Mouse (Mus musculus): ENCODE data around the gene Mlkl. TPM values are rescaled to one million over a fixed set of nuclear protein-coding genes. Genes with fewer than 3 reads are reported as not detected.

Gene Mlkl
- polyA plus RNA-seq, 1 experiment from 2014 or later, result 3.3 TPM

GRCm38 (mm10) chr8:111359936-111360335 lies 22.0 kb upstream of the Mlkl start:
- Histone ChIP-seq H3K9me3 (replicated peaks; ENCODE audit: control insufficient read depth, low read length) (no peaks in the 10 kb centered on the region), H3K27me3 (ENCODE audit: control insufficient read depth, insufficient read depth, low read depth, low read length) (no peaks in the 10 kb centered on the region), H3K4me3 (ENCODE audit: low read depth, low read length) (no peak overlapping the region), H3K9ac (ENCODE audit: low read depth, low read length) (no peak overlapping the region), H3K4me1 (ENCODE audit: control insufficient read depth, low read depth, low read length) (no peaks in the 10 kb centered on the region), H3K36me3 (ENCODE audit: control insufficient read depth, insufficient read depth) (no peaks in the 10 kb centered on the region), H3K27ac (ENCODE audit: low read length) (no peak overlapping the region), H3K4me2 (ENCODE audit: low read depth, low read length) (no peak overlapping the region)
- no peak for ATAC-seq (ENCODE audit: low read depth)
- WGBS (ENCODE audit: insufficient replicate concordance), result 48% methylated on average over 5 of the region's 5 CpGs

GRCm38 (mm10) chr8:111358905-111359304 lies 20.9 kb upstream of the Mlkl start:
- no peak overlapping the region for H3K4me2 ChIP-seq (ENCODE audit: low read depth, low read length)
- H3K27ac ChIP-seq (ENCODE audit: low read length), result no peak overlapping the region
- H3K9ac ChIP-seq (ENCODE audit: low read depth, low read length), result no peak overlapping the region
- 45% methylated on average over 1 of the region's 1 CpGs for WGBS (ENCODE audit: insufficient replicate concordance)
- H3K4me1 ChIP-seq (ENCODE audit: control insufficient read depth, low read depth, low read length), result no peaks in the 10 kb centered on the region
- no peak overlapping the region for H3K4me3 ChIP-seq (ENCODE audit: low read depth, low read length)
- H3K36me3 ChIP-seq (ENCODE audit: control insufficient read depth, insufficient read depth), result no peaks in the 10 kb centered on the region
- no peaks in the 10 kb centered on the region for H3K9me3 ChIP-seq (replicated peaks; ENCODE audit: control insufficient read depth, low read length)
- no peak for ATAC-seq (ENCODE audit: low read depth)
- no peaks in the 10 kb centered on the region for H3K27me3 ChIP-seq (ENCODE audit: control insufficient read depth, insufficient read depth, low read depth, low read length)

- Histone ChIP-seq H3K4me3 (ENCODE audit: low read depth, low read length) (no peak overlapping the region), H3K4me1 (ENCODE audit: control insufficient read depth, low read depth, low read length) (no peaks in the 10 kb centered on the region), H3K4me2 (ENCODE audit: low read depth, low read length) (no peak overlapping the region), H3K27ac (ENCODE audit: low read length) (no peak overlapping the region), H3K27me3 (ENCODE audit: control insufficient read depth, insufficient read depth, low read depth, low read length) (no peaks in the 10 kb centered on the region), H3K36me3 (ENCODE audit: control insufficient read depth, insufficient read depth) (no peaks in the 10 kb centered on the region), H3K9me3 (replicated peaks; ENCODE audit: control insufficient read depth, low read length) (no peaks in the 10 kb centered on the region), H3K9ac (ENCODE audit: low read depth, low read length) (no peak overlapping the region)
- no peak for ATAC-seq (ENCODE audit: low read depth)
- WGBS (ENCODE audit: insufficient replicate concordance), result 66% methylated on average over 4 of the region's 4 CpGs
Observed at GRCm38 (mm10) chr8:111357433-111357832, 19.5 kb upstream of the Mlkl start.

DNA sequence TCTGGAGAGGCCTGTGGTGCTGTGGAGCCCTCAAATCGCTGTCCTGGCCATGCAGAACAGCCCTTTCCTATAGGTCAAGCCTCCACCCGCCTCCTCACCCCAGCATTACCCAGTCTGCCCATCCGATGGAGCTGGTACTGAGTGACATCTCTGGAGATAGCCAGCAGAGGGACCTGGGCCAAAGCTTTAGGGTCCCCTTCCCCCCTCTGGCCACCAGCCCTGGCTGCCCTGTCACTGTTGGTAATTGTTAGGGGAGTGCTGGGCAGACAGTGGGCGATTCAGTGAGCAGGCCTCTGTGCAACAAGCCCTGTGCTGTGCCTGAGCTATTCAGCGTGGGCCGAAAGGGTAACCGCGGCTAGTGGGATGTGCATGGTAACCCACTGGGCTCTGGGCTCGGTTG lies 15.5 kb upstream of the Mlkl start:
- Histone ChIP-seq H3K9ac (ENCODE audit: low read depth, low read length) (no peak overlapping the region), H3K4me2 (ENCODE audit: low read depth, low read length) (no peak overlapping the region), H3K36me3 (ENCODE audit: control insufficient read depth, insufficient read depth) (no peaks in the 10 kb centered on the region), H3K27me3 (ENCODE audit: control insufficient read depth, insufficient read depth, low read depth, low read length) (no peaks in the 10 kb centered on the region), H3K27ac (ENCODE audit: low read length) (no peak overlapping the region), H3K4me1 (ENCODE audit: control insufficient read depth, low read depth, low read length) (no peaks in the 10 kb centered on the region), H3K9me3 (replicated peaks; ENCODE audit: control insufficient read depth, low read length) (no peaks in the 10 kb centered on the region), H3K4me3 (ENCODE audit: low read depth, low read length) (no peak overlapping the region)
- 64% methylated on average over 9 of the region's 9 CpGs for WGBS (ENCODE audit: insufficient replicate concordance)
- no peak for ATAC-seq (ENCODE audit: low read depth)

- no peaks in the 10 kb centered on the region for H3K9me3 ChIP-seq (replicated peaks; ENCODE audit: control insufficient read depth, low read length)
- no peak for ATAC-seq (ENCODE audit: low read depth)
- 64% methylated on average over 5 of the region's 5 CpGs for WGBS (ENCODE audit: insufficient replicate concordance)
Observed at GRCm38 (mm10) chr8:111352289-111352688, 14.3 kb upstream of the Mlkl start.

DNA sequence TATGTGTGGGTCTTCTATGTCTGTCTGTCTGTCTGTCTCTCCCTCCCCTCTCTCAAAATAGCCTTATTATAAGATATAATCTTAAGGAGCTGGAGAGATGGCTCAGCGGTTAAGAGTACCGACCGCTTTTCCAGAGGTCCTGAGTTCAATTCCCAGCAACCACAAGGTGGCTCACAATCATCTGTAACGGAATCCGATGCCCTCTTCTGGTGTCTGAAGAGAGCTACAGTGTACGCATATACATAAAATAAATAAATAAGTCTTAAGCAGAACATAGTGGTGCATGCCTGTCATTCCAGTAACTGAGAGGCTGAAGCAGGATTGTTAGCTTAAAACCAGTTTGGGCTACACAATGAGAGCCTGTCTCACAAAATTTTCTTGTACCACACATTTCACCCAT lies 12.6 kb upstream of the Mlkl start:
- Histone ChIP-seq H3K9me3 (replicated peaks; ENCODE audit: control insufficient read depth, low read length) (no peaks in the 10 kb centered on the region), H3K27ac (ENCODE audit: low read length) (no peak overlapping the region), H3K4me2 (ENCODE audit: low read depth, low read length) (no peak overlapping the region), H3K36me3 (ENCODE audit: control insufficient read depth, insufficient read depth) (no peaks in the 10 kb centered on the region), H3K27me3 (ENCODE audit: control insufficient read depth, insufficient read depth, low read depth, low read length) (no peaks in the 10 kb centered on the region), H3K4me1 (ENCODE audit: control insufficient read depth, low read depth, low read length) (no peaks in the 10 kb centered on the region), H3K4me3 (ENCODE audit: low read depth, low read length) (no peak overlapping the region), H3K9ac (ENCODE audit: low read depth, low read length) (no peak overlapping the region)
- 72% methylated on average over 6 of the region's 6 CpGs for WGBS (ENCODE audit: insufficient replicate concordance)
- ATAC-seq (ENCODE audit: low read depth), result no peak

More at GRCm38 (mm10) chr8:111352289-111352688, 14.3 kb upstream of the Mlkl start:
- Histone ChIP-seq H3K4me2 (ENCODE audit: low read depth, low read length) (no peak overlapping the region), H3K27me3 (ENCODE audit: control insufficient read depth, insufficient read depth, low read depth, low read length) (no peaks in the 10 kb centered on the region), H3K36me3 (ENCODE audit: control insufficient read depth, insufficient read depth) (no peaks in the 10 kb centered on the region), H3K27ac (ENCODE audit: low read length) (no peak overlapping the region), H3K4me3 (ENCODE audit: low read depth, low read length) (no peak overlapping the region), H3K4me1 (ENCODE audit: control insufficient read depth, low read depth, low read length) (no peaks in the 10 kb centered on the region), H3K9ac (ENCODE audit: low read depth, low read length) (no peak overlapping the region)

DNA sequence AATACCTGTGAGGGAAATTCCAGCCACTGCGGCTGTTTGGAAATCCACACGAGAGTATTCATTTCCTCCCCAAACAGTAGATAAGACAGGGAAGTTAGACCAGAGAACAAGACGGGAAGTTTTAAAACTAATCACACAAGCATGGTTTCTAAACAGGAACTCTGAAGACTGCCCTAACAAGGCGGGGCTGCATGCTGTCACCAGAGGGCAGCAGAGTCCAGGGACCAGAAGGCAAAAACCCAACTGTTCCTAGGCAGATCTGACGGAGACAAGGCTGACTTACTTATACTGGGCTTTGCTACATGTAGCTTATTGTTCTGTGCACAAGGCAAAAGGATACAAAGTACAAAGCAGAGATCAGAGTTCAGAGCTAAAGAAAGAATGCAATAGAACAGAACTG lies 5.2 kb upstream of the Mlkl start:
- H3K9me3 ChIP-seq (replicated peaks; ENCODE audit: control insufficient read depth, low read length), result no peaks in the 10 kb centered on the region
- WGBS (ENCODE audit: insufficient replicate concordance), result 6% methylated on average over 5 of the region's 5 CpGs
- H3K27ac ChIP-seq (ENCODE audit: low read length), result no peak overlapping the region
- peaks cover 3% of the 10 kb centered on the region; the same call in 1 of the 2 replicates for H3K4me1 ChIP-seq (ENCODE audit: control insufficient read depth, low read depth, low read length)
- ATAC-seq (ENCODE audit: low read depth), result no peak
- H3K36me3 ChIP-seq (ENCODE audit: control insufficient read depth, insufficient read depth), result no peaks in the 10 kb centered on the region
- H3K4me3 ChIP-seq (ENCODE audit: low read depth, low read length), result no peak overlapping the region
- H3K4me2 ChIP-seq (ENCODE audit: low read depth, low read length), result no peak overlapping the region
- no peaks in the 10 kb centered on the region; the same call in 1 of the 2 replicates for H3K27me3 ChIP-seq (ENCODE audit: control insufficient read depth, insufficient read depth, low read depth, low read length)
- no peak overlapping the region for H3K9ac ChIP-seq (ENCODE audit: low read depth, low read length)

DNA sequence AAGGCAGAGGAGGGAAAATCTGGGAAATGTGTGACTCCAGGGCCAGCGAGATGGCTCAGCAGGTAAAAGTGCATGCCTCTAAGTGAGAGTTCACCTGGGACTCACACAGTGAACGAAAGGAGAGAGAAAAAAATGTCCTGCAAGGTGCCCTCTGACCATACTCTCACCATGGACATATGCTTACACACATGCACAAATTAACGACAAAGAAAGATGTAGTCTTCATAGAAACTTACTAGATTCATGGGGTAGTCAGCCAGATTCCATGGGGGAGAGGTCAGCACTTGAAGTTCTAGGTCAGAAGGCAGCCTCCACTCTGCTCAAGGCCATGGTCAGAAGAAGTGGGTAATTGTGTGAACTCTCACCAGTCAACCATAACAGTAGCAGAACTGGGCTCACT lies 2.2 kb upstream of the Mlkl start:
- no peak for ATAC-seq (ENCODE audit: low read depth)
- H3K9me3 ChIP-seq (replicated peaks; ENCODE audit: control insufficient read depth, low read length), result no peaks in the 10 kb centered on the region
- no peak overlapping the region for H3K27ac ChIP-seq (ENCODE audit: low read length)
- H3K9ac ChIP-seq (ENCODE audit: low read depth, low read length), result no peak overlapping the region
- WGBS (ENCODE audit: insufficient replicate concordance), result 65% methylated on average over 3 of the region's 3 CpGs
- no peak overlapping the region for H3K4me2 ChIP-seq (ENCODE audit: low read depth, low read length)
- H3K4me3 ChIP-seq (ENCODE audit: low read depth, low read length), result no peak overlapping the region
- H3K4me1 ChIP-seq (ENCODE audit: control insufficient read depth, low read depth, low read length), result peaks cover 3% of the 10 kb centered on the region; the same call in 1 of the 2 replicates
- no peaks in the 10 kb centered on the region for H3K36me3 ChIP-seq (ENCODE audit: control insufficient read depth, insufficient read depth)
- no peaks in the 10 kb centered on the region; the same call in 1 of the 2 replicates for H3K27me3 ChIP-seq (ENCODE audit: control insufficient read depth, insufficient read depth, low read depth, low read length)

DNA sequence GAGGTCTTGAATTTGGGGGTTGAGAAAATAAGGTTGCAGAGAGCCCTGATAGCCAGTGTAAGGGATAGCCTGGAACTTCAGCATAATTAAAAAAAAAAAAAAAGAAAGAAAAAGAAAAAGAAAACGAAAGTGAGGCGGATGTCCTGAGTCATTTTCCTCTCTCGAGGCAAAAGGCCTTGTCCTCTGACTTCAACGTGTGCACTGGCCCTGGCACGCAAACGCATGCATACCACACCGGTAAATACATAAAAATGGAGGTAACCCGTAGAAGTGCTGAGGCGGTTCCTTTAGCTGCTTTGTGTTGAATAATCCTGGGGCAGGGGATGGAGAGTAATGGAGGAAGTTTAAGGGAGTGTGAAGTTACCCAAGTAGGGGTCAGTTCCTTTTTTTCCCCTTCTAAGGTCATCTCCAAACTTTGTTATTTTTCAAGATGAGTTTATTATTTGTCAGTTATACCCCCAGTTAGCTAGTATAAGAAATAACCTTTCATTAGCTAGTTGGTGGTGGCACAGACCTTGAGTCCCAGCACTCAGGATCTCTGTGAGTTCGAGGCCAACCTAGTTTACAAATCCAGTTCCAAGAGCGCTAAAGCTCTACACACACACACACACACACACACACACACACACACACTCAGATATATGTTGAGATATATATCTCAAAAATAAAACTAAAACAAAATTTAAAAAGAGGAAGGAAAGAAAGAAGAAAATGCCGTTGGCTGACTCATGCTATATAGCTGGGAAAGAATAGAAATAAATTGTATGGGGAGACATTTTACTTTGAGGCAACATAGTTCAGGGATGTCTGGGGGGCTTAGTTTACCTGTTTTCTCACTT lies 612 bp upstream of the Mlkl start:
- no peaks in the 10 kb centered on the region for H3K36me3 ChIP-seq (ENCODE audit: control insufficient read depth, insufficient read depth)
- no peak for ATAC-seq (ENCODE audit: low read depth)
- peak overlapping the region; percentile 26; the same call in 1 of the 2 replicates for H3K27ac ChIP-seq (ENCODE audit: low read length)
- no peaks in the 10 kb centered on the region; the same call in 1 of the 2 replicates for H3K27me3 ChIP-seq (ENCODE audit: control insufficient read depth, insufficient read depth, low read depth, low read length)
- peak overlapping the region; percentile 75 for H3K4me2 ChIP-seq (ENCODE audit: low read depth, low read length)
- H3K9ac ChIP-seq (ENCODE audit: low read depth, low read length), result no peak overlapping the region; the same call in 1 of the 2 replicates
- H3K9me3 ChIP-seq (replicated peaks; ENCODE audit: control insufficient read depth, low read length), result no peaks in the 10 kb centered on the region
- H3K4me3 ChIP-seq (ENCODE audit: low read depth, low read length), result peak overlapping the region; percentile 61
- H3K4me1 ChIP-seq (ENCODE audit: control insufficient read depth, low read depth, low read length), result peaks cover 3% of the 10 kb centered on the region; the same call in 1 of the 2 replicates
- WGBS (ENCODE audit: insufficient replicate concordance), result 21% methylated on average over 12 of the region's 12 CpGs
